Mouse (Mus musculus): ENCODE results near the gene Serpinb5. TPM values are rescaled to one million over a fixed set of nuclear protein-coding genes. Genes with fewer than 3 reads are reported as not detected.
A peak's percentile ranks its signal among the peaks of the same experiment; 100 is the strongest.
"Not testable (repeated sequence)": the region's sequence is repeated elsewhere in the genome, so short reads cannot be mapped to it uniquely, and the experiment has no call there.

The Serpinb5 gene
- polyA plus RNA-seq, 1 experiment from 2014 or later, result not detected

- no peak overlapping the region for H3K4me3 ChIP-seq
- no peaks in the 10 kb centered on the region for H3K36me3 ChIP-seq (replicated peaks)
- no peaks in the 10 kb centered on the region for H3K27me3 ChIP-seq (replicated peaks; ENCODE audit: low read depth, poor library complexity, severe bottlenecking)
- 79% methylated on average over 4 of the region's 4 CpGs for WGBS
- H3K4me1 ChIP-seq, result no peaks in the 10 kb centered on the region
- no peak overlapping the region for H3K27ac ChIP-seq (replicated peaks)
- H3K9me3 ChIP-seq, result no peaks in the 10 kb centered on the region
- no peak for DNase-seq (ENCODE audit: low spot score)
Observed at GRCm38 (mm10) chr1:106882723-106883122, 21.8 kb downstream of the Serpinb5 start.

- H3K36me3 ChIP-seq (replicated peaks), result no peaks in the 10 kb centered on the region
- no peaks in the 10 kb centered on the region for H3K9me3 ChIP-seq
- DNase-seq (ENCODE audit: low spot score), result no peak
- no peak overlapping the region for H3K27ac ChIP-seq (replicated peaks)
- no peaks in the 10 kb centered on the region for H3K27me3 ChIP-seq (replicated peaks; ENCODE audit: low read depth, poor library complexity, severe bottlenecking)
- H3K4me1 ChIP-seq, result no peaks in the 10 kb centered on the region
- 70% methylated on average over 5 of the region's 5 CpGs for WGBS
- no peak overlapping the region for H3K4me3 ChIP-seq
Observed at GRCm38 (mm10) chr1:106883369-106883768, 22.4 kb downstream of the Serpinb5 start.

- no peaks in the 10 kb centered on the region for H3K27me3 ChIP-seq (replicated peaks; ENCODE audit: low read depth, poor library complexity, severe bottlenecking)
- no peak for DNase-seq (ENCODE audit: low spot score)
- no peaks in the 10 kb centered on the region for H3K9me3 ChIP-seq
- H3K4me3 ChIP-seq, result no peak overlapping the region
- no peaks in the 10 kb centered on the region for H3K4me1 ChIP-seq
- no peak overlapping the region for H3K27ac ChIP-seq (replicated peaks)
- no peaks in the 10 kb centered on the region for H3K36me3 ChIP-seq (replicated peaks)
- WGBS, result 7% methylated on average over 2 of the region's 2 CpGs
Observed at GRCm38 (mm10) chr1:106883812-106884211, 22.8 kb downstream of the Serpinb5 start.

GRCm38 (mm10) chr1:106895142-106895541 is 34.2 kb downstream of the Serpinb5 start:
- not testable (repeated sequence) for H3K4me1 ChIP-seq; DNase-seq (ENCODE audit: low spot score); H3K27ac ChIP-seq (replicated peaks); H3K9me3 ChIP-seq; H3K4me3 ChIP-seq; H3K36me3 ChIP-seq (replicated peaks); H3K27me3 ChIP-seq (replicated peaks; ENCODE audit: low read depth, poor library complexity, severe bottlenecking)

GRCm38 (mm10) chr1:106901406-106901805 is 40.4 kb downstream of the Serpinb5 start:
- no peaks in the 10 kb centered on the region for H3K27me3 ChIP-seq (replicated peaks; ENCODE audit: low read depth, poor library complexity, severe bottlenecking)
- DNase-seq (ENCODE audit: low spot score), result peak; percentile 21
- WGBS, result 41% methylated on average over 4 of the region's 4 CpGs
- no peaks in the 10 kb centered on the region for H3K36me3 ChIP-seq (replicated peaks)
- no peak overlapping the region for H3K4me3 ChIP-seq
- no peak overlapping the region for H3K27ac ChIP-seq (replicated peaks)
- H3K4me1 ChIP-seq, result no peaks in the 10 kb centered on the region
- H3K9me3 ChIP-seq, result no peaks in the 10 kb centered on the region

GRCm38 (mm10) chr1:106931954-106932353 is 71.0 kb downstream of the Serpinb5 start:
- Histone ChIP-seq H3K4me3 (no peak overlapping the region), H3K36me3 (replicated peaks) (no peaks in the 10 kb centered on the region), H3K9me3 (no peaks in the 10 kb centered on the region), H3K27me3 (replicated peaks; ENCODE audit: low read depth, poor library complexity, severe bottlenecking) (no peaks in the 10 kb centered on the region), H3K4me1 (no peaks in the 10 kb centered on the region), H3K27ac (replicated peaks) (no peak overlapping the region)
- no peak for DNase-seq (ENCODE audit: low spot score)
- 85% methylated on average over 4 of the region's 4 CpGs for WGBS

Other genes starting within 250 kb of the Serpinb5 start
- gene Bcl2, start 146.9 kb upstream of the Serpinb5 start, polyA plus RNA-seq (2016; fragmentation: Nextera tagmentation; extraction: Ambion mirVana), result 9.4 and 10.8 TPM in 2 replicates
- 9.7 and 10.1 TPM in 2 replicates for gene Kdsr, start 101.4 kb upstream of the Serpinb5 start, polyA plus RNA-seq (2016; fragmentation: Nextera tagmentation; extraction: Ambion mirVana)
- gene Vps4b, start 64.4 kb upstream of the Serpinb5 start, polyA plus RNA-seq (2016; fragmentation: Nextera tagmentation; extraction: Ambion mirVana), result 67.5 and 67.8 TPM in 2 replicates
- not detected in 2 replicates for gene Serpinb12, start 73.3 kb downstream of the Serpinb5 start, polyA plus RNA-seq (2016; fragmentation: Nextera tagmentation; extraction: Ambion mirVana)
- not detected in 2 replicates for gene Serpinb13, start 119.8 kb downstream of the Serpinb5 start, polyA plus RNA-seq (2016; fragmentation: Nextera tagmentation; extraction: Ambion mirVana)
- gene Serpinb3a, start 191.1 kb downstream of the Serpinb5 start, polyA plus RNA-seq (2016; fragmentation: Nextera tagmentation; extraction: Ambion mirVana), result not detected in 2 replicates
- gene Serpinb3d, start 222.3 kb downstream of the Serpinb5 start, polyA plus RNA-seq (2016; fragmentation: Nextera tagmentation; extraction: Ambion mirVana), result not detected in 2 replicates